Mouse (Mus musculus) intestine, embryonic 16.5 days (tissue): ENCODE results near the gene Cpox. TPM values are rescaled to one million over a fixed set of nuclear protein-coding genes. Genes with fewer than 3 reads are reported as not detected.

ENCODE experiments used
- ATAC-seq: fragments of 200-750 bp; cut with Nextera tagmentation; 2 replicates; pipeline ENCODE4 v1.8.0; 2017; ENCODE audit warnings: moderate TSS enrichment, moderate library complexity
- H3K27ac ChIP-seq: fragments of 300-500 bp; sonication (generic); 2 replicates; pipeline ENCODE4 v1.5.1; 2014; ENCODE audit warnings: mild to moderate bottlenecking, low read length
- H3K27me3 ChIP-seq: fragments of 300-500 bp; sonication (generic); replicated peaks from 2 replicates; pipeline ENCODE4 v1.6.1; 2014; ENCODE audit warnings: low read length, control low read depth, mixed read lengths; ENCODE audit not compliant: control insufficient read depth, insufficient read depth
- H3K36me3 ChIP-seq: fragments of 300-500 bp; sonication (generic); 2 replicates; pipeline ENCODE4 v1.6.1; 2014; ENCODE audit warnings: low read length, control low read depth; ENCODE audit not compliant: control insufficient read depth, insufficient read depth
- H3K4me1 ChIP-seq: fragments of 300-500 bp; sonication (generic); 2 replicates; pipeline ENCODE4 v1.6.1; 2014; ENCODE audit warnings: low read length, control low read depth, mixed read lengths; ENCODE audit not compliant: control insufficient read depth, insufficient read depth
- H3K4me2 ChIP-seq: fragments of 300-500 bp; sonication (generic); 2 replicates; pipeline ENCODE4 v1.6.1; 2014; ENCODE audit warnings: low read depth, low read length, control low read depth
- H3K4me3 ChIP-seq: fragments of 300-500 bp; sonication (generic); 2 replicates; pipeline ENCODE4 v1.5.1; 2014; ENCODE audit warnings: mild to moderate bottlenecking, low read length
- H3K9ac ChIP-seq: fragments of 300-500 bp; sonication (generic); 2 replicates; pipeline ENCODE4 v1.6.1; 2014; ENCODE audit warnings: low read depth, low read length
- H3K9me3 ChIP-seq: fragments of 300-500 bp; sonication (generic); 2 replicates; pipeline ENCODE4 v1.6.1; 2016; ENCODE audit warnings: low read length, control low read depth; ENCODE audit not compliant: control insufficient read depth
- WGBS: fragments of 180-500 bp; shearing (Covaris S2); extraction: QIAGEN DNeasy Blood & Tissue Kit; methylation state at CpG from one replicate; pipeline ENCODE4 v1.1.7; 2014; 5-methylcytosine and 5-hydroxymethylcytosine counted together
- polyA plus RNA-seq: library from polyadenylated mRNA; unstranded; fragments of >200 nt; fragmentation: Nextera tagmentation; extraction: Ambion mirVana; gene quantifications from 2 replicates; pipeline ENCODE4 v1.2.1, GENCODE M21; 2015

The Cpox gene
- polyA plus RNA-seq, 1 experiment from 2014 or later = 60.6 TPM

DNA sequence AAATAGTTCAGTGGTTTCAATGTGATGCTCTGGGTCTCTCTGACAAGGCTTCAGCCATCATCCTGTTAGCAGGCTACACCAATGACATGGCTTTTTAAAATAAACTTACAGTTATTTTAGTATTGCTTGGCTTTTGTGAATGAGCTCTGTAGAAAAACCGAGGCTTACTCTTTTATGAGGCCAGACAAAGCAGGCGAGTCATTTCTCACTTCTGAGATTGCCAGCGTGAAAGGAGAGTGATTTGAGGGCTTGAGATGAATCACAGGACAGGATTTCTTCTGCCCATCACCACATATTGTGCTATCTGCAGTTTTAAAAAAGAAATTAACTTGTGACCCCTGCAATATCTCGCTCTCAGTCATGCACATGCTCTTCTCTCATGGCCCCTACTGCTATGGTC, 44.9 kb downstream of the Cpox start:
- no peak for ATAC-seq
- Histone ChIP-seq H3K9me3 (no peaks in the 10 kb centered on the region), H3K9ac (no peak overlapping the region), H3K27ac (no peak overlapping the region), H3K4me3 (no peak overlapping the region), H3K4me2 (no peak overlapping the region), H3K27me3 (no peaks in the 10 kb centered on the region), H3K36me3 (no peaks in the 10 kb centered on the region), H3K4me1 (no peaks in the 10 kb centered on the region)
- 71% methylated on average over 4 of the region's 4 CpGs for WGBS

DNA sequence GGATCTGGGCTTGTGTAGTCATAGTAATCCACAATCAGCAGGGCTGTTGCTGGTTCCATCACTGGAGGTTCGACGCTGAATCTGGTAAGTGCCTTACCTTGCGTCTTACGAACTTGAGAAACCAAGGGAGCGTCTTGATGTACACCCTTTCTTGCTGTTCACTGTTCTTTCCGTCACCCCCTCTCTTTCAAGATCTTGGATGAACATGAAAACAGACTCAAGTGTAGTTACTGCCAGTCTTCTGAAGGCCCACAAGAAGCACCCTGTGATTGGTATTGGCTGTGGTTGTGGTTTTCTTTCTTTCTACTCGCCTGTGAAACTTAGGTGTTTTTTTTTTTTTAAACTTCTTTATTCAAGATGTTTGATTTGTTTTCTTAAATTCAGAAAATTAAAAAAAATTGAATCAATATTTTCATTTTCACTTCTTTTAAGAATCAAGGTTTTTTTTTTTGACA, 48.6 kb downstream of the Cpox start, which contains the start of gene Gpr15:
Gene Gpr15, minus strand, starts transcription at position 405 of the 455 bp plus-strand sequence.
- H3K9ac ChIP-seq = no peak within 1 kb of the TSS
- no peaks in the 10 kb centered on the region for H3K27me3 ChIP-seq
- H3K4me3 ChIP-seq = no peak within 1 kb of the TSS
- no peaks in the 10 kb centered on the region for H3K4me1 ChIP-seq
- H3K4me2 ChIP-seq = no peak within 1 kb of the TSS
- no peak for ATAC-seq
- no peaks in the 10 kb centered on the region for H3K36me3 ChIP-seq
- no peaks in the 10 kb centered on the region for H3K9me3 ChIP-seq
- WGBS = 92% methylated on average over 7 of the region's 7 CpGs
- H3K27ac ChIP-seq = no peak within 1 kb of the TSS

DNA sequence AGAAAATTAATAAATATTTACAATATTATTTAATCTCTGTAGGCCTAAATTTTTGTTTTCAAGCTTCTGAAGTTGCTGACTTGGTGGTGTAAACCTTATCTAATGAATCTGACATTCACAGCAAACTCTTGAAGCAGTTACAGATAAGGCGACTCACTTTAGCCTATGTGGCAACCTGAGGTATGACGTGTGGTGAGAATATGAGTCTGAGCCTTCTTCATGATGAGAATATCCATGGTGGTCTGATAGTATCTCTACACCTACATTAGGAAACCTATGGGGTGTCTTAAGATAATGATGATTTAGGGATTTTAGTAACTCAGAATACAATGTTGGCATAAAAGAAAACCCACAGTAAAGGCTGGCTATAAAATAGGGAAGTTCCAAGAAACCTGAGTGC, 52.2 kb downstream of the Cpox start:
- Histone ChIP-seq H3K9ac (no peak overlapping the region), H3K4me3 (no peak overlapping the region), H3K36me3 (no peaks in the 10 kb centered on the region), H3K27me3 (no peaks in the 10 kb centered on the region), H3K4me1 (no peaks in the 10 kb centered on the region), H3K9me3 (no peaks in the 10 kb centered on the region), H3K27ac (no peak overlapping the region), H3K4me2 (no peak overlapping the region)
- ATAC-seq = peak; percentile 62; the same call in 1 of the 2 replicates
- 88% methylated on average over 2 of the region's 2 CpGs for WGBS

DNA sequence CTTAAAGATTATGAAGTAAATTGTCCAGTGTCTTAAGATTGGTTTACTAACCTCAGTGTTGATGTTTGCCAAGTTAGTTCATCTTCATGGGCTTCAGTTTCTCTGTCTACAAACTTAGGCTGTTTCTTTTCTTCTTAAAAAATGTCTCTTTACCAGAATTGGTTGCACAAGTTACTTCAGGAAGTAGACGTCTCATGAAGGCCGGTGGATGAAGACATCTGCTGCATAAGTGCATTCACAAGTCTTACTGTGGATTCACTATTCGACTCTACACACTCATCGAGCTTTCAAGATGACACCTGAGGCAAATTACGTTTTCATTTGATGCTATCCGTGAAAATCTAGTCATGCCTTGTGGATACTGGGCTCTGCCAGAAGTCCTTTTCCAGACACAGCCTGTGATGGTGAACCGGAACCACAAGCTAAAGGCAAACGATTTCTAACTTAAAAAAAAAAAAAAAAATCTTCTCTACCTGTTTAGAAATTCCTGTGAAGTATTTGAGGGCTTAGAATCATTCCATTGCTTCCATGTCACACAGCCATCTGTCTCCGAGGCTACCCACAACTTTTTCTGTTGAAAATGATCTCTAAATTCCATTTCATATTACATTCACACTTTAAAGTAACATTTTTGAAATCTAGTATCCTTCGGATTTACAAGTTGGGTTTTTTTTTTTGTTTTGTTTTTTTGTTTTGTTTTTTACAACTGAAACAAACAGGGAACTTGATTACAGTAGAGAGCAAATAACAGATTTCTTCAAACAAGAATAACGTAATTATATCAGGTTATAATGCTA, 56.8 kb downstream of the Cpox start:
- Histone ChIP-seq H3K27me3 (no peaks in the 10 kb centered on the region), H3K36me3 (no peaks in the 10 kb centered on the region; the same call in 1 of the 2 replicates), H3K9ac (no peak overlapping the region), H3K9me3 (no peaks in the 10 kb centered on the region), H3K4me1 (peaks cover 3% of the 10 kb centered on the region; the same call in 1 of the 2 replicates), H3K4me3 (no peak overlapping the region), H3K27ac (no peak overlapping the region), H3K4me2 (no peak overlapping the region)
- no peak for ATAC-seq
- 74% methylated on average over 11 of the region's 11 CpGs for WGBS

DNA sequence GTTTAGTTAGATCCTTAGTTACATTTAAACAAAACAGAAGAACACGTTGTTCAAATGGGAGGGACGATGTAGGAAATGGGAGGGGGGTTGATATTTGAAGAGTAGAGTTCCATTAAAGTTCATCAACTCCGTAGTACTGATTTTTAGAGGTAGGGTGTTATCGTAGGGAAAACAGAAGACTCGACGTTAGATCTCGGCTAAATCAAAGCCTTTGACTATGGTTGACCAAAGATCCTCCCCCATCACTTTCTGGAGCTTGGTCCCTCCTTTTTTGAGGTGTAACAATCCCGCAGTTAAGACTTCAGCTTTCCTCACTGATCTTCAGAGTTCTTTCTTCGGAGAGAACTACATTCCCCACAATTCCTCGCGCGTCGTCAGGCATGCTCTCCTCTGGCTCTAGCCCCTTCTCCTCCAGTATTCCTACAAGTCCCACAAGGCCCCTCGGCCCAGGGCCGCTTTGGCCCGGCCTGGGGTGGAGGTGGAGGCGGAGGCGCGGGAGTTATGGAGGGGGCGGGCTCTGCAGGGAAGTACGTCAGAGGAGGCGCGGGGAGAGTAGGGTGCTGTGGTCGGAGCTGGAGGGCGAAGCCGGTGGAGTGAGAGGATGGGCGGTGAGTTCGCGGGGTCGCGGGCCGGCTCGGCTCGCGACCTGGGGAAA, 57.5 kb downstream of the Cpox start, which contains the start of gene Cldnd1:
Gene Cldnd1, plus strand, starts transcription at position 434 of the 655 bp plus-strand sequence.
- Histone ChIP-seq H3K36me3 (no peaks in the 10 kb centered on the region; the same call in 1 of the 2 replicates), H3K4me1 (peaks cover 3% of the 10 kb centered on the region; the same call in 1 of the 2 replicates), H3K4me2 (peak within 1 kb of the TSS; percentile 68), H3K27ac (peak within 1 kb of the TSS; percentile 69), H3K4me3 (peak within 1 kb of the TSS; percentile 78), H3K27me3 (no peaks in the 10 kb centered on the region), H3K9ac (peak within 1 kb of the TSS; percentile 81), H3K9me3 (no peaks in the 10 kb centered on the region)
- ATAC-seq = peak; percentile 100
- 1% methylated on average over 30 of the region's 35 CpGs for WGBS

DNA sequence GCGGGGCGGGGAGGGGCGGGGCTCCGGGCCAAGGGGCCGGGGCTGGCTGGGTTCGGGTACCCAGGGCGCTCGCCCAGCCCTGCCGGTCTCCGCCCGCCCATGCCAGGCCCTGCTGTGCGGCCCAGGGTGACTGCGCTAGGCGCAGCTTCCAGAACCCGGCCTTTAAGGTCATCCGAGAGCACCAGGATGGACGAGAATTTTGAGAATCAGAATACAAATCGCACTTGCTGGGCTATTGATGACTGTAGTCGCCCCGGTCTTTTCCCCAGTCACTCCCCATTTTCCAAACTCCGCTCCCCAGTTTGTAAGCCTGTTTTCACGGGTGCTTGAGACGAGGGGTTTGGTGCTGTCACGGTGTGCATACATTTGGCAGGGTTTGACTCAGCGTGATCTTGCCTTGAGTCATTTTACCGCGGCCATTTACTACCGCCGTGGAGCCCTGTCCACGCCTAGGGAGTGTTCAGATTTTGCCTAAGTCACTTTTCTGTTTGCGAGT, 58.1 kb downstream of the Cpox start:
- H3K4me3 ChIP-seq = peak overlapping the region; percentile 78
- no peaks in the 10 kb centered on the region; the same call in 1 of the 2 replicates for H3K36me3 ChIP-seq
- peaks cover 3% of the 10 kb centered on the region; the same call in 1 of the 2 replicates for H3K4me1 ChIP-seq
- peak; percentile 95 for ATAC-seq
- H3K9me3 ChIP-seq = no peaks in the 10 kb centered on the region
- H3K9ac ChIP-seq = peak overlapping the region; percentile 81
- peak overlapping the region; percentile 68 for H3K4me2 ChIP-seq
- under 1% methylated on average over 23 of the region's 31 CpGs for WGBS
- peak overlapping the region; percentile 69 for H3K27ac ChIP-seq
- H3K27me3 ChIP-seq = no peaks in the 10 kb centered on the region

DNA sequence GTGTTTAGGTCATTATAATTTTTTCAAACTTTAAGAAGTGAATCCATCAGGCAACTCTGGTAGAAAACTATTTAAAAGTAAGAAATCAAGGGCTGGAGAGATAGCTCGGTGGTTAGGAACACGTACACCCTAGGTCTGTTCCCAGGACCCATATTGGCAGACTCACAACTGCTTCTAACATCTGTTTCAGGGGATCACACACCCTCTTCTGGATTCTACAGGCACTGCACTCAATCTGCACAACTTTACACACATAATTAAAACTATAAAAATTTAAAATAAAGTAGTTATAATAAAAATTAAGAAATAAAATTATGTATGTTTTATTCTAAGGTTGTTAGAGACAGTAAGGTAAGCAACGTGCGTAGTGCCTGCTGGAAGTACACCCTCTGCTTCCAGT, 68.1 kb downstream of the Cpox start:
- Histone ChIP-seq H3K27me3 (no peaks in the 10 kb centered on the region), H3K36me3 (no peaks in the 10 kb centered on the region), H3K4me1 (no peaks in the 10 kb centered on the region), H3K27ac (no peak overlapping the region), H3K9ac (no peak overlapping the region), H3K9me3 (no peaks in the 10 kb centered on the region), H3K4me2 (no peak overlapping the region), H3K4me3 (no peak overlapping the region)
- no peak for ATAC-seq
- 86% methylated on average over 4 of the region's 4 CpGs for WGBS

DNA sequence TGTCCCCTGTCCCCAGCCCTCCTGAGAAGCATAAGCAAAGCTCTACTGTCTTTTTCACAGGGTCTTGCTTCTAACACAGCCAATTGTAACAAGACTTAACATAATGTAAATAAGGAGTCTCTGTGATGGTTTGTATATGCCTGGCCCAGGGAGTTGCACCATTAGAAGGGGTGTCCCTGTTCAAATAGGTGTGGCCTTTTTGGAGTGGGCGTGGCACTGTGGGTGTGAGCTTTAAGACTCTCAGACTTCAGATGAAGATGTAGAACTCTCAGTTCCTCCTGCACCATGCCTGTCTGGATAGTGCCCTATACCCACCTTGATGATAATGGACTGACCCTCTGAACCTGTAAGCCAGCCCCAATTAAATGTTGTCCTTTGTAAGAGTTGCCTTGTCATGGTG, 68.7 kb downstream of the Cpox start:
- no peaks in the 10 kb centered on the region for H3K36me3 ChIP-seq
- 94% methylated on average over 1 of the region's 1 CpGs for WGBS
- H3K4me2 ChIP-seq = no peak overlapping the region
- no peak overlapping the region for H3K27ac ChIP-seq
- no peaks in the 10 kb centered on the region for H3K9me3 ChIP-seq
- no peak overlapping the region for H3K4me3 ChIP-seq
- no peak for ATAC-seq
- H3K27me3 ChIP-seq = no peaks in the 10 kb centered on the region
- H3K9ac ChIP-seq = no peak overlapping the region
- H3K4me1 ChIP-seq = no peaks in the 10 kb centered on the region

DNA sequence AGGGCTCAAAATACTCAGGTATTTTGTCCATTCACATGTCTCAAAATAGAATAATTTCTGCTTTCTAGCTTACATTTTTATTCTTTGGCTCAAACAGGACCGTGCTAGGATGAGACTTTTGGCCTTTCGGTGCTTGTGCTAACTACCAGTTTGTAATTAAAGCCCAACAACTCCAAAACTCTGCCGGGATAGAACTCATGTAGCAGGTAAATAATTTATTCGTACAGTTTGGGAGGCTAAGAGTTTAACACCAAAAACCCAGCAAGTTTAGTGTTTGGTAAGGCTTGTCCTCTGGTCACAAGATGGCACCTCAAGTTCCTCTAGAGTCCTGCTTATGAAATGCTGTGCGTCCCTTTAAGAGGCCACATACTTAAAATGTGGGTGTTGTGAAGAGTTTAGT, 70.7 kb downstream of the Cpox start:
- 93% methylated on average over 5 of the region's 5 CpGs for WGBS
- no peak overlapping the region for H3K4me3 ChIP-seq
- no peaks in the 10 kb centered on the region for H3K36me3 ChIP-seq
- H3K9me3 ChIP-seq = no peaks in the 10 kb centered on the region
- H3K4me1 ChIP-seq = no peaks in the 10 kb centered on the region
- H3K9ac ChIP-seq = no peak overlapping the region
- ATAC-seq = no peak
- no peak overlapping the region for H3K27ac ChIP-seq
- no peaks in the 10 kb centered on the region for H3K27me3 ChIP-seq
- H3K4me2 ChIP-seq = no peak overlapping the region
